Mouse (Mus musculus) T-helper 2 cell (primary cell): ENCODE results near the gene Tm9sf4.

Source experiments
- in situ Hi-C: fragments of 300-600 bp; cut with MboI, MseI; formaldehyde crosslinking; loops from one replicate; pipeline ENCODE4 v1.15.1; 2025; ENCODE audit warnings: high pct_unique_total_duplicates

The Tm9sf4 gene

DNA sequence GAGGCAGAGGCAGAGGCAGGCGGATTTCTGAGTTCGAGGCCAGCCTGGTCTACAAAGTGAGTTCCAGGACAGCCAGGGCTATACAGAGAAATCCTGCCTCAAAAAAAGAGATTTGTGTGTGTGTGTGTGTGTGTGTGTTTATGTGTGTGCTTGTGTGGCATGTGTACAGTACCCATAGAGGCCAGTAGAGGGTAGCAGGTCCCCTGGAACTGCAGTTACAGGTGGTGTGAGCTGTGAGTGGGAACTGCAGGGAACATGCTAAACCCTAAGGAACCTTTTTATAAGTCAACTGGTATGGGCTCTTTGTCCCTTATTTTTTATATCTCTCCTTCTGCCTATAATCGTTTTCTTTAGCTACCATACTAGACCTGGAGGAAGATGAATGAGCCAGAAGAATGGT lies 3.8 kb upstream of the Tm9sf4 start:
- in situ Hi-C loops, result no loop called here

DNA sequence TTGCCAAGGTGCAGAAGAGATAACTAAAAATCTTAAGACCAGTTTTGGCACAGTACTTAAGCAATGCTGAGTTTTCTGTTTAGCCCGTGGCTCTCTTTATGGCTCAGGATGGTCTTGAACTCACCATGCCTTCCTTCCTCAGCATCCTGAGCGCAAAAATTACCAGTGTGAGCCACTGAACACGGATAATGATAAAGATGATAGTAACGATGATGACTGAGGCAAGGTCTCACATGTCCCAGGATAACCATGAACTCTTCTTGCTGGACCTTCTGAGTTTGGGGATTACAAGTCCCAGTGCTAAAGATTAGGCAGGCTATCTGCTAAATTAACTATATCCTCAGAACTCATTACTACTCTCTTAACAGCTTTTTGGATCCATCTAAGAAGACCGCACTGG lies 970 bp upstream of the Tm9sf4 start:
- in situ Hi-C loops, result no loop called here

DNA sequence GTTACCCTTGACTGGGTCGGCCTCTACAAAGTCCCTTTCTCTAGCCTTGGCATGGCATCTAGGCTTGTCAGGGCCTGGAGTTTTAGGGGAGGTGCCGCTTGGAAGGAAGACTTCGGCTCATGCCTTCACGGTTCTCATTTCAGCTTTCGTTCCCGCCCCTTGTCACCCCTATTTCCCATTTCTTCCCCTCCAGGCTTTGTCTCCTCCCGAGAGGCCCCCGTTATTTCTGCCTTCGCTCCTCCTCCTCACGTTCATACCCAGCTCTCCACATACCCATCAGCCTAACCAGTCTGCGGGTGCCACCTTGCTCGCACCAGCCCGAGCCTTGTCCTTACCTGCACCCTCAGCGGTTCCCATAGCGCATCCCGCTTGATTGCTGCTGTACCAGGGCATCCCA lies 579 bp downstream of the Tm9sf4 start:
- in situ Hi-C loops, result no loop called here

DNA sequence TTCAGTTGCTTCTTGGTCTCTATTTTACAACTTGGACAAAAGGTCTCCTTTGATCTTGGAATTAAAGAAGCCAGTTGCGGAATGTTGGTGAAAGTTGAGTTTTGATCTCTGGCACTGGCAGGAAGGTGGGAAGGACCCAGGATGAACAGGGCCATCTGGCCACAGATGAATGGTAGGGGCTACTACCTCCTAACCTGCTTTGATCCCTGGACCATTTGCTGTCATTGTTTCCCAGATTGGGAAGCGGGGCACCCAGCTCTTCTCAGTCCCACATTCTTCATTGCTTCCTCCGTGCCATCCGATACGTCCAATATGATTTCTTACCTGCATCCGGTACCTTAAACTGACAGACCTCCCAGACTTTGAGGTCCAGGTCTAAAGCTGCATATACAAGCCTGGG lies 6.0 kb downstream of the Tm9sf4 start:
- in situ Hi-C loops, result no loop called here

DNA sequence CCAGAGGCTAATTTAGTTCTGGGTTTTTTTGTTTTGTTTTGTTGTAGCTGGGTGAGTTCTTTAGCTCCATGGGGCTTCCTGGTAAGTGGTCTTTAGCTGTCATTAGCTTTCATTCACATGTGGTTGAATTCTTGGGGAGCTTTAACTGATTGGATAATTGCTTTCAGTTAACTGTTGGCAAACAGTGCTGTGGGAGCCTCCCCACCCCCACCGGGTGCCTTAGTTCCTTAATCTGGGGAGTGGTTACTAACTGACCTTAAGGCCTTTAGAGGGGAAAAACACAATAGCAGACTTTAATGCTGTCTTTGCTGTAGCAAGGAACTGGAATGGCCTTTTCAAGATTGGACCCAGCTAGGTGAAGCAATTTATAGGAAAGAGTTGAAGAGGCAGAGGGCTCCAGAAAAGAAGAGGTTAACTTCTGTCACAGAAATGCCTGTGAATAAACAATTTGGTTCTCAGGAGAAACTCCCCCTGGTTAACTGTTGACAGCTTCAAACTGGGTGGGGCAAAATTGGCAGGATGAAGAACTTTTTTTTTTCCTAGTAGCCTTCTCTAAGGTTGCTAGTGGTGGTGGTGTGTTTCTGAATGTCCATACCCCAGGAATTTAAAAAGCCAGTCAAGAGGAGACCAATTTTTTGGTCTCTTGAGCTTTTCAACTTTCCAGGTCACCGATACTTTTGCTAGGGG lies 7.2 kb downstream of the Tm9sf4 start:
- in situ Hi-C loops, result no loop called here

DNA sequence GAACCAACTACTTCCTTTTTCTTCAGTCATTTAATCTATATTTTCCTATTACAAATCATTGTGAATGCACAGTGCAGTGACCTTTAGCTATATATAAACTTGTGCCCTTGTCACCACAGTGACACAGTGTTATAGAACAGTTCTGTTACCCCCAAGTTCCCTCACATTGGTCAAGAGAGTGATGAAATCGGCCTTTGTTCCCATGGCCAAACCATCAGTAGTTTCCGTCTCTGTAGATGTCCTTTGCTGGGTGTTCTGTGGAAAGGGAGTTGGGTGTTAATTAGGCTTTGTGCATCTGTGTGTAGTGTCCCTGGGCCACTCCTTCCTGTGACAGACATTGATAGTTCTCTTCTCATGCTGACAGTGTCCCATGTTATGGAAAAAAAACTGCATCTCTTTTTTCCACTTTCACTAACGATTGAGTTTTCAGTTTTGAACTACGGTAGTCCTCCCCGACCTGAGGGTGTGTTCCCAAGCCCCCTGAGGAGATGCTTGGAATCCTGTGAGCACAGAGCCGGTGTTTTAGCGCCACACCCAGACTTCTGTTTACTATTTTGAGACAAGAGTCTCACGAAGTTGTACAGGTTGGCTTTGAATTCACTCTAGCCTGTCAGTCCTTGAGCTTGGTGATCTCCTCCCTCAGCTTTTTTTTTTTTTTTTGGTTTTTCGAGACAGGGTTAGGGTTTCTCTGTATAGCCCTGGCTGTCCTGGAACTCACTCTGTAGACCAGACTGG lies 9.6 kb downstream of the Tm9sf4 start:
- in situ Hi-C loops, result no loop called here

DNA sequence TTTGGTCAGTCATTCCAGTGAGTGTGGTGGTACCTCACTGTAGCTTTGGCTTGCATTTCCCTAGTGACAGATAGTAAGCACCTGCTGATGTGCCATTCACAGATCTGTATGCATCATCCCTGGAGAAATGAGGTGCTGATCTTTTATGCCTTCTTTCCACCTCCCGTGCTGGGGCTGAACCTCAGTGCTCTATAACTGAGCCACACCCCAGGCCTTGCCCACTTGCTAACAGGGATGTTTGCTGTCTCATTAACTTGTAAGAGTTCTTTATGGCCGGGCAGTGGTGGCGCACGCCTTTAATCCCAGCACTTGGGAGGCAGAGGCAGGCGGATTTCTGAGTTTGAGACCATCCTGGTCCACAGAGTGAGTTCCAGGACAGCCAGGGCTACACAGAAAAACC lies 10.9 kb downstream of the Tm9sf4 start:
- in situ Hi-C loops, result no loop called here

DNA sequence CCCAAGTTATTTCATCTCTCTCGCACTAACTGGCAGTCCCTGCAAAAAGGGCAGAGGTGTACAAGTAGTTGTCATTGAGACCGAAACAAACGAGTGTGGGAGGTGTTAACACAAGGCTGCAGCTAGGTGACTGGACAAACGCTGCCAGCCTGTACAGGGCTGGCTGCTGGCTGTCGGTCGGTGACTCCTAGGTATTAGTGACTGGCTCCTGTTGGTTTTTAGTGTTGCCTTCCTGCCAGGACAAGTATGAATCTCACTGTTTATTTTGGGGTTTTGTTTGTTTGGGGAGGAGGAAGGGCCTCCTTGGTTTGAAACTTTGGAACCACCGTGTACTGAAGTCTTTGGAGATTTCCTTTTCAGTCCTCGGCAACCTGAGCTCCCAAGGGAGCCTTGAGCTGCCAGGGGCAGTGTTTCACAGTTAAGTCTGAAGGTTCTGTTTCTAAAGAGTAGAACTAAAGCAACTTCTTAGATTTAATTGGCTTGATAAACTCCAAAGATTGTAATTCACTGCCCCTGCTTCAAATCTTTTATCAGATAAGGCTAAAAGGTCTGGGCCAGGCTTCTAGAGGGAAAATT lies 15.0 kb downstream of the Tm9sf4 start:
- in situ Hi-C loops, result no loop called here

DNA sequence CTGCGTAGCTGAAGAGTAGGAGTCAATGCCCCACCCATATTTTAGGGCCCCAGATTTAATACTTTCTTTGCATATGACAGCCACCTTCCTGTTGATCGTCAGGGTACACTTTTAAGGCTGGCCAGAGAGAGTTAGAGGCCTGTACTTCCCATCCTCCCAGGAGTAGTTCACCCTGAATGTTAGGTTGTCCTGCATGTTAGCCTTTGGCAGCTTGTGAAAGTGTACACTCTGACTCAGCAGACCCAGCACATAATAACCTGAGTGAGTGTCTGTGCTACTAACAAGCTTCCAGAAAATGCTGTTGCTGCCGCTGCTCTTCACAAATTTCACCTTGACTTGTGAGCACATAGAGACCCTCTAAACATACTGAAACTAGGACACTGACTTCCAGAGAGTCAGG lies 16.1 kb downstream of the Tm9sf4 start:
- in situ Hi-C loops, result no loop called here

DNA sequence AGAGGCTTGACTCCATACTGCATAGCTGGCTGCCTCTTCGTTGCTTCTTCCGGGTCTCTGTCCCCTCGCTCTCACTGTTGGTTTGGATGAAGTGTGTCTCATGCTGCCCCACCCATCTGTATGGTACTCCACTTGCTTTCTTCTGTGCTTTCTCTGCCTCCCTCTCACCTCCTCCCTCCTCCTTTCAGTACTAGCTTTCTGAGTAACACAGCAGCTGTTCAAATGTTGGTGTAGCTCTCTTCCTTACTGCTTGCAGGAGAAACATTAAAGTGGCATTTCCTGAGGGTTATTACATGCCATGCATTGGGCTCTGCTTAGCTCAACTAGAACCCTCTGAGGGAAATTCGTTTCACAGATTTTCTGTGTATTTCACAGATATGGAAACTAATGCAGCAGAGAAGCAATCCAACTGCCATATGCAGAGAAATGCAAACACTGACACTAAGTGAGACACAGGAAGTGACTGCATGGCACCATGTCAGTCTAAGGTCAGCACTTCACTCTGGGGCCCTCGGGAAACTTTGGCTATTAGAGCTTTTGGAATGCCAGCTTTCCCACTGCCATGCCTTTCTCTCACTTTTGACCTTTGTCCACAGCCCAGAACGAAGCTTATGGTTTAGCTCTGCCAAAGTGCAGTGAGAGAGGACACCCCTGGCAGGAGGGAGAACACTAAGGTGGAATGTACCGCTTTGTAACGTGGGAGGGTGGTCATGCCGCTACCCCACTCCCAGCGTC lies 18.2 kb downstream of the Tm9sf4 start:
- in situ Hi-C loops, result no loop called here

DNA sequence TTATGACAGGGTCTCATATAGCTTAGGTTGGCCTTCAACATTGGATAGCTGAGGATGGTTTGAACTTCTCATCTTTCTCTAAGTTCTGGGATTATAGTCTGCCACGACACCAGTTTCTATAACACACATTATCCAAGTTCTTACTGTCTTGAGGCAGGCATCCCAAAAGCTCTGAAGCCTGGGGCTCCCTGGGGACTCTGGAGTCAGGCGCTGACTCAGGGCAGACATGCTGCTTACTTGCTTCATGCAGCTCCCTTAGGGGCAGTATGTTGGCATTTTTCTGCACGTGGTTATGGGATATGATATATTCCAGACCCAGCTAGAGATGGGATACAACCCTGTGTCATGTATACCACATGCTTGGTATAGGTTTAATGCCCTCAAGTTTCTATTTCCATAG lies 18.9 kb downstream of the Tm9sf4 start:
- in situ Hi-C loops, result no loop called here

DNA sequence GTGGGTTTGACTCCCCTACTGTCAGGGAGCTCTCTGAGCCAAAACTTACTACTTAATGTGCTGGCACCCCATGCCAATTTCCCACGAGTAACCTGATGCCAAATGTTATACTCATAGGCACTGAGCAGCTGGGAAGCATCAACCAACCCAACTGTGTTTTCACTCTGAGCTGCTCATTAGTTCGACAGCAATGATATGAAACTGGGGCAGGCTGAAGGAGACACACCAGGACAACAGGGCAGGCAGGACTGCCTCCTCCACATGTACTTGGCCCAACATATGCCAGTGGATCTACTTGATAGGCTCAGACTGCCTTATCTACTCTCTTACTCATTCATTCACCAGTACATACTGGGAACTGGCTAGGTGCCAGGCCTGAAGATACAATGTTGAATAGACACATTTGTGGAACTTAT lies 25.1 kb downstream of the Tm9sf4 start:
- in situ Hi-C loops, result no loop called here

DNA sequence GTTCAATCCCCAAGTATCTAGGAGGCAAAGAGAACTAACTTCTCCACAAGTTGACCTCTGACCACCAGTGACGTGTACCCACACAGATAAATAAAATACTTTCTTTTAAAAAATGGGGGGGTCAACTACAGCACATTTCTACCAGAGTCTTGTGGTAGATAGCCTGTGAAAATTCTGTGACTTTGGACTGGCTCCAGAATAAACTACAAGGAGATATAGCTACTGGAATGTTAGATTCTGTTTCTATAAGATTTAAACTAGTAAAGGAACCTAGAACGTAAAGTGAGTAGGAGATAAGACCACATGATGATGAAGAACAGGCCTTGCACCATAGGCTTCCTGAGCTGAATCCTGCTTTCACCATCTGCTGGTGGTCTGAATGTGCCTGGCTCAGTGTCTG lies 26.7 kb downstream of the Tm9sf4 start:
- in situ Hi-C loops, result no loop called here

DNA sequence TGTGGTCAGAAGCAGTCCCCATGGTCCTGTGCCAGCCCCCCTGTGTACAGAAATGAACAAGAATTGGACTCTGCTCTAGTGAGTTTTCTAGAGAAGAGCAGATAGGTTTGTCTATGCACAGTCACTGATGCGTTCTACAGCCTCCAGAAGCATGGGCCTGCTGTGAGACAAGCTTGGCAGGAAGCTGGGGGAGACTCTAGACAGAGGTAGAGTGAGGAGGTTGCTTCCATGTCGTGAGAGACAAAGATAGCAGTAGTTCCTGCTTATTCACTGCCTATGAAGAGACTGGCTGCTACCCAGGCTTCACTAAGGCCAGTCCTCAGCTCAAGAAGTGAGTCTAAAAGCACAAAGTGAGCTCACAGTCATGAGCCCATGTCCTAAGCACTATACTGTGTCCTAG lies 30.1 kb downstream of the Tm9sf4 start:
- in situ Hi-C loops, result no loop called here

DNA sequence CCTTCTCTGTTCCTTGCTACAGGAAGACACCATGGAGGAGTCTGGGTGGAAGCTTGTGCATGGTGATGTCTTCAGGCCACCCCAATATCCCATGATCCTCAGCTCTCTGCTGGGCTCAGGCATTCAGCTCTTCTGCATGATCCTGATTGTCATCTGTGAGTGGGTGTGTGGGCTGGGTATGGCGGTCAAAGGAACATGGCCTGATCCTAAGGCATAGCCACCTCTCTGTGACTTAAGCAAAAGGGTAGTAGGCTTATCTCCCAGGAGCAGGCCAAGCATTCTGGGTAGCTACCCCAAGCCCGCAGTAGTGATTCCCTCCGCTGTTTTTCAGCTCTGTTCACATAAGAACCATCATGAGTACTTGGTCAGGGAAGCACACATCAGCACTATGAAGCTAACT lies 33.2 kb downstream of the Tm9sf4 start:
- in situ Hi-C loops, result no loop called here

DNA sequence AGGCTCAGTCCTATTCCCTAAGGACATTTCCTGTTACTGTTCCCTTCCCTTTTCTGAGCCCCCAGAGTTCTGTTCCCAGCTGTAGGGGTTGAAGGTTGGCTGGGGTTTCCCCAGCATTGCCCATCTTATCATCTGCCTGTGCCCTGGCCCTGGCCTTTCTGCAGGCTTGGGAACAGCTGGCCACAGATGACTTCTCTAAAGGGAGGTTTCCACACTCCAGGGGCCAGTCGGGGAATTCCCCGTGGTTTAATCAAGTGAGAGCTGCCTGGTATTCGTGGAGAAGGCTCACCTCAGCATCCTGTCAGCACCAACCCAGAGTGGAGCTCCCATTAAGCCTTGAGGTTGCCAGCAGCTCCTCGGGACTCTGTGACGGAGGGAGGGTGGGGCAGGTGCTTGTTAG lies 37.4 kb downstream of the Tm9sf4 start:
- in situ Hi-C loops, result no loop called here

DNA sequence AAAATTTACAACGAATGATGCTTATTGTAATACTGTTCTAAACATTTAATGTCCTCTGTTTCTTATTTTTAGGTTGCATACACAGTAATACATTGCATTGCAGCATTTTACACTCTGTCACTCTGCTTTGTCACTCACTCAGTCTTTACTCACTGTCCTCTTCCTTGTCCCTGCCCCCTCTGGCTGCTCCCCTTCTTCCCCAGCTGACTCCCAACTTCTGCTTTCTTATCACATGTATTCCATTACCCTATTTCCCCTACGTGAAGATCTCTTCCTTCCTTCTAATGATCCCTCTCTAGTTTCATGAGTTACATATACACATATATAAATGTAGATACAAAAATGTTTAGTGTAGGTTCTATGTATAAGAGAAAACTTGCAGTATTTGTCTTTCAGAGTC lies 38.0 kb downstream of the Tm9sf4 start:
- in situ Hi-C loops, result no loop called here

DNA sequence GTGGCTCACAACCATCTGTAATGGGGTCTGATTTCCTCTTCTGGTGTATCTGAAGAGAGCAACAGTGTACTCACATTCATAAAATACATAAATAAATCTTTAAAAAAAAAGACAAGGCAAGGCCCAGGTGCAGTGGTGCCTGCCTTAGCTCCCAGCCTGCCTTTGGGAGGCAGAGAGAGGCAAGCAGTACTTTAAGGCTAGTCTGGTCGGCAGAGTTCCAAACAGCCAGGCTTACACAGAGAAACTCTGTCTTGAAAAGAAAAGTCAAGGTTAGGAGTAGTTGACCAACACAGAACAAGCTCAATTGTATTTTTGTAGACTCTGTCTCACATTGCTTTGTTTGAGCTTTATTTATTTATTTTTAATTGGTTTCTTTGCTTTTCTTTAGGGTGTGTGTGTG lies 41.7 kb downstream of the Tm9sf4 start:
- in situ Hi-C loops, result no loop called here

DNA sequence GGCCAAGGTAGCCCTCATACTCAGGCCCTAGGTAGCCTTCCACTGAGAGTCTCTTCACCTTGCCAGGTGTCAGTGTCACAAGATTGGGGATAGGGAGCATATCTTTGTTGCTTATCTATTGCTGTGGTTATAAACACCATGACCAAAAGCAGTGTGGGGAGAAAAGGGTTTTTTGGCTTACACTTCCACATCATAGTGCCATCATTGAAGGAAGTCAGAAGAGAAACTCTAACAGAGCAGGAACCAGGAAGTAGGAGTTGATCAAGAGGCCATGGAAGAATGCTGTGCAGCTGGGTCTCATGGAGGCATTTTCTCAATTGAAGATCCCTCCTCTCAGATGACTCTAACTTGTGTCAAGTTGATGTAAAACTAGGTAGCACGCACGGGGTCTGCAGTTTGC lies 47.0 kb downstream of the Tm9sf4 start:
- in situ Hi-C loops, result no loop called here

DNA sequence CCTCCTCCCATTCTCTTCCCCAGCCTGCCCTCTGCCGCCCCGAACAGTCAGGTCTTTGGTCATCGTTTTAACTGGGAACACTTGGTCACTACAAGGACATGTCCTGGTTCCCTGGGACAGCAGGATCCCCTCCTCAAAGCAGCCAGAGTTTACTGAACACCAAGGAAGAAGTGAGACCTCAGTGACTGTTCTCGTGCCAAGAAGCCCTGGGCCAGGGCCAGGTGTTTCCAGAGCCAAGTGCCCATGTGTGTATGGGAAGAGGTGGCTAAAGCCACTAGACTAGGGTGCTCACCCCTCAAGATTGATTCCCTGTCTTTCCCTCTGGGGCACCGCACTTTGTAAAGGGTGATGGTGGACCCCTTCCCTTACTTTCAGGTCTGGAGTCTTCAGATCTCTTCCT lies 48.2 kb downstream of the Tm9sf4 start:
- in situ Hi-C loops, result no loop called here

DNA sequence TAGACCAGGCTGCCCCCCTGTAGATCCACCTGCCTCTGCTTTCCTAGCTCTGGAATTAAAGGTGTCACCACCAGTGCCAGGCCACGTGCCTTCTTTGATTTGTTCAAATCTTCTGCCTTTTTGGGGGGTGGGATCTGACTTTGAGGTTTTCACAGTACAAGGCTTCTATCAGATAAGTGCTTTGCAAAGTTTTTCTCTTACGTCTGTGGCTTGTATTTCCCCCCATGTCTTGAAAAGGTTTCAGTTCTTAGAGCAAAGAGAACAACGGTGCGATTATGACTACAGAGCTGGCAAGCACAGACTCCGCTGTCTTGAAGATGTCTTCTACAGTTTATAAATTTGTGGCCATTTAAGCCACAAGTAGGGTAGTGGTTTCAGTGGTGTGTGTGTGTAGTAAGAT lies 50.3 kb downstream of the Tm9sf4 start:
- in situ Hi-C loops, result no loop called here

DNA sequence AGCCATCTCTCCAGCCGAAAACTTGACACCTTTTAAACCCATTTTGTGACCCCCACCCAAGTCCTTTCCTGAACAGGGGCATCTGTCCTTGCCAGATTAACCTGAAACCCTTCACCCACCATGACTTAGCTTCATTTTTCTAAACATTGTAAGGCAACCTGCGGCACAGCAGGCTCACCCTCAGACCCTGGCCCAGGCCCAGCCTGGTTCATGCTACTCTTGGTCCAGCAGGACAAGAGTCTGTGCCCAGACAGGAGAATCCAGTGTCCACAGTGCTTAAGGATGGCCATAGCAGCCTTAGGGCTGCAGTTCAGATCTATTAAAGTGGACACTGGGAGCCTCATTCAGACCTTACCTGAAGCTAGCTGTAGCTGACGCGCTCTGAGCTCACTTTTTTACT lies 52.2 kb downstream of the Tm9sf4 start:
- in situ Hi-C loops, result no loop called here
